Mouse (Mus musculus) spleen, adult 2 months (tissue): ENCODE results near the gene Slc29a2.

Experiments
- CTCF ChIP-seq: fragments of 200-500 bp; IDR thresholded peaks from 2 replicates; pipeline ENCODE4 v1.5.1; 2011; ENCODE audit warnings: mild to moderate bottlenecking, inconsistent platforms; ENCODE audit not compliant: insufficient read depth, insufficient read length, insufficient replicate concordance; ENCODE audit errors: extremely low read depth
- POLR2A ChIP-seq: fragments of 200-500 bp; IDR thresholded peaks from 2 replicates; pipeline ENCODE4 v1.6.1; 2011; ENCODE audit warnings: low read depth, low read length, inconsistent platforms

DNA sequence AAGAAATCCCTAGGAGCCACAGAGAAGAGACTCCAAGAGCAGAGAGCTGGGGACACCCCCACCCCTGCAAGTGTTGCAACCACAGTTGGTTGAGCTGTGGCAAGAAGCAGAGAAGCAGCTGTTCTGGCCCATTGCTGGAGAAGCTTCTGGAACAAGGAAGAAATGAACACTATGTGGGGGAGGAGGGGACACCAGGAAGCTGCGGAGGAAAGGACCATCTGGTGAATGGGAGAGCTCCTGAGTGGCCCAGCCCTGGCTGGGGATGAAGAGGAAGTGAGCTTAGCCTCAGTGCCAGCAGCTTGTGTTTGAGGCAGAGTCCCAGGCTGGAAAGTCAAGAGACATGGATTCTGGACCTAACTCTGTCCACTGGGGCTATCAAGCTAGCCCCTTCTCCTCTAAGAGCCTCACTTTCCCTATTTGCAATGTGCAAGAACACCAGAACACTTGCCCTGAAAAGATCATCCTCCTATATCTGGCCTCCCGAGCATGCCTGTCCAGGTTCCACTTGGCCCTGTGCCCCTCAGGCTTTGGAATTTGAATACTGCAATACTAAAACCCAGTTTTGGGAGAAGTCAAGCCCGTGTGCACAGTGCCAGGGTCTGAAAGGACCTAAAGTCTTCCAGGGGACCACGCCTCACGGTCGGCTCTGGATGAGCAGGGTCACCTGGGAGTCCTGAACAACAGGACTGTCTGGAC lies 24.1 kb upstream of the Slc29a2 start:
- no peak for TF ChIP-seq CTCF
- no peak for TF ChIP-seq POLR2A
